Mouse (Mus musculus) mouse embryonic stem cell (cell line): Measurements from ENCODE around the gene Elf1.

Source experiments
- in situ Hi-C, 2 experiments: fragments of 300-500 bp; cut with MboI; formaldehyde crosslinking; loops; 1 replicate in 1 of 2; 3 replicates in 1 of 2; pipeline ENCODE4 v1.14.3; 2019 to 2020; ENCODE audit warnings: low sequenced_read_pairs in 2 of 2, low pct_unique_long_range_greater_than_20kb in 1 of 2, mixed read lengths in 1 of 2; ENCODE audit not compliant: unreplicated experiment in 1 of 2

The Elf1 gene

DNA sequence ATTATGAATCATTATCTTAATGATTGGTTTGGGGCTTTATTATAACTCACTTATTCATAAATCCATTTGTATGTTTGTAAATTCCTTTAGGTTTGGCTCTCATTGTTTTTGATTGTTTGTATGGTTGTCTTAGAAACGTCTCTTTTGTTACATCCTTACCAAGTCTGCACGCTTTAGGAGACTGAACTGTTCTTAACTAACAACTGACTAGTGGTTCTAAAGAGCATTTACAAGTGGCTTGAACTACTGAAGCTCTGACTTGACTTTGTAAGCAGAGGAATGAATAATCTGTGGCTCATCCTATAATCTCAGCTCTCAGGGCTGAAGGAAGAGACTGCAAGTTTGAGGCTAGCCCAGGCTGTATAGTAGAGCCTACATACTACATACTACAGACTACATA, 110.6 kb downstream of the Elf1 start:
- in situ Hi-C loops = no loop called here

- in situ Hi-C loops = no loop called here
Measured at GRCm38 (mm10) chr14:79594069-79594468, 113.1 kb downstream of the Elf1 start.

DNA sequence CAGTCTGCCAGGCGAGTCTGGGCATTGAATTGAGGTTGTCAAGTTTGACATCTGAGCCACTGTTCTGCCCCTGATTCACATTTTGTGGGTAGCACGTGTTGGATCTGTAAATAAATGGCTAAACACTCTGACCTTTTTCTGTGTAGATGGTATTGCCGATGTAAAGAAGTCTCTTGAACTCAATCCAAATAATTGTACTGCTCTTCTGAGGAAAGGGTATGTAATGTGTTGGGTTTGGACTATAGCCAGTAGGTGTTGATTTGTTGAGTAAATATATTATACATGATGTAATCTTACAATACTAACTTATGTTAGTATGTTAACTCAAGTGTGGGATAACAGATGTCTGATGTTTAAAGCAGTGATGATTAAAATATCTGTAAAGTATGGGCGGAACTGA, 115.6 kb downstream of the Elf1 start:
- in situ Hi-C loops = no loop called here

- in situ Hi-C loops = loop anchor here in 1 of 2 experiments (25.0 kb wide), 1 partner anchor 219 kb away; the partner anchor contains the start of genes Mtrf1 and Naa16
Measured at GRCm38 (mm10) chr14:79605881-79606280, 124.9 kb downstream of the Elf1 start.

DNA sequence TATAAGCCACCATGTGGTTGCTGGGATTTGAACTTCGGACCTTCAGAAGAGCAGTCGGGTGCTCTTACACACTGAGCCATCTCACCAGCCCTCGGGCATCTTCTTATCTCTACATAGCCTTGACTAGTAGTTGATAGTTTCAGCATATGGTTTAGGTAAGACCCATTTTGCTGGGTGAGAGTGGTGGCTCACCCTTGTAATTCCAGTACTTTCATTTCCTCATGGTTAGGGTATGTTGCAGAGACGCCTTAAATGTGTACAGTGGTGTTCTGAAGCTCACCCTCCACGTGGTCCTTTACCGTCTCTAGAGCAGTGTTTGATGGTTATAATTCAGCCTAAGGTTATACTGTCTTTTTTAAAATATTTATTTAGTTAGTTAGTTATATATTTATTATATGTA, 125.4 kb downstream of the Elf1 start:
- in situ Hi-C loops = loop anchor here in 1 of 2 experiments (25.0 kb wide), 1 partner anchor 219 kb away; the partner anchor contains the start of genes Mtrf1 and Naa16

DNA sequence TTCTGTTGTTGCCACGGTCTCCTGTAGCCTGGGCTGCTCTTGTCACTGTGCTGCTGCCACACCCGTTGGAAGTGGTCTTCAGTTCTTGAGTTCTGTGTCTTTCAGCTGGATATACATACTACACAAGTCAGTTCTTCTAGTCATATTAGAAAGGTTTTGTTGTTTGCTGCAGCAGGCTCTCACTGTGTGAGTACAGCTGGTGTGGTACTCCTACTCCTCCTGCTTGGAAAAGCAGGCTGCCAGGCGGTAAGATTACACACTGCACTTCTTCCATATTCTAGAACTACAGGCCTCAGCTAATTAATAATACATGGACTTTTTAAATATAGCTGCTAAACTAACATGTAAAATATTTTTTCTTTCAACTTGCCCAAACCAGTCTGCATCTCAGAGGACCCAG, 125.9 kb downstream of the Elf1 start:
- in situ Hi-C loops = loop anchor here in 1 of 2 experiments (25.0 kb wide), 1 partner anchor 220 kb away; the partner anchor contains the start of genes Mtrf1 and Naa16

DNA sequence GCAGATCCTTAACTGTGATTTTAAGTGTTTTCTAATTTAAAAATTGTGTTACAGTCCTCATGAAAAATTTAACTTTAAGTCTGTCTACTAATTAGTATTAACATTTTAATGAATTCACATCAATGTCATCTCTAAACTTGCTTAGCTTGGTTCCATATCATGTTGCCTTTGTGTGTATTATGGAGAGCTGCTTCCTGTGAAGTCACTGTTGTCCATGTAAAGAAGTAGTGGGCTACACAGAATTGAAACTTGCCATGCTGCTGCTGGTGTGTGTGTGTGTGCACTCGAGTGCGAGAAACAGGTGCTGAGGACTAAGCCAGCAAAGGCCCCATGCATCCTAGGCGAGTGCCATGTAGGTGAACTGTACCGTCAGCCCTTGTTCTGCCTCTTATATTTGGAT, 126.4 kb downstream of the Elf1 start:
- in situ Hi-C loops = loop anchor here in 1 of 2 experiments (25.0 kb wide), 1 partner anchor 220 kb away; the partner anchor contains the start of genes Mtrf1 and Naa16

- in situ Hi-C loops = loop anchor here in 1 of 2 experiments (25.0 kb wide), 1 partner anchor 221 kb away; the partner anchor contains the start of genes Mtrf1 and Naa16
Measured at GRCm38 (mm10) chr14:79608286-79608685, 127.3 kb downstream of the Elf1 start.

DNA sequence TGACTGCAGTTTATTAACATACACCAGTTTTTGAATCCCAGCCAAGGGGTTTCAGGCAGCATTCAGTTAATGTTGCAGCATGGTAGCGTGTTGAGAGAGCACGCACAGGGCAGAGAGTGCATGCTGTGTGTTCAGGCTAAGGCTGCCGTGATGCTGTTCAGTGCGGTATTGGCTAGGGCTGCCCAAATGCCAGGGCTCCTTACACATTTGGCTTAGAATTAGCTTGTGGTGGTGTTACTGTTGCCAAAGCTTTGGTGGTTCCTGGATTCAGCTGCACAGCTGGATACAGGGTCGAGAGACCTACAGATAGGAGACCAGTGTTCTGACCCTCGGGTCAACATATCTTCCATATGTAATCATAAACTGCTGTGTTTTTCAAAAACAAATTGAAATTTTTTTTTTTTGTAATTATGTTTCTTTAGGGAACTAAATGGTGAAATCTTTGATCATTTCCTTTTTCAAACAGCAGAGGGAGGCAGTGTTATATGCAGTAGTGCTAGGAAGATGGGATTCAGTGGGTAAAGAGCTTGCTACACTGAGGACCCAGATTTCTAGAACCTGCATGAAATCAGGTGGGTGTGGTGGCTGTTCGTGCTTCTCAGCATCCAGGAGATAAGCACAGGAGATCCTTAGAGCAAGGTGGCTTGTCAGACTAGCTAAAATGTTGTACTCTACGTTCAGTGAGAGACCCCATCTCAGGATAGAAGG, 136.3 kb downstream of the Elf1 start:
- in situ Hi-C loops = loop anchor here in 1 of 2 experiments (25.0 kb wide), 1 partner anchor 230 kb away; the partner anchor contains the start of genes Mtrf1 and Naa16

DNA sequence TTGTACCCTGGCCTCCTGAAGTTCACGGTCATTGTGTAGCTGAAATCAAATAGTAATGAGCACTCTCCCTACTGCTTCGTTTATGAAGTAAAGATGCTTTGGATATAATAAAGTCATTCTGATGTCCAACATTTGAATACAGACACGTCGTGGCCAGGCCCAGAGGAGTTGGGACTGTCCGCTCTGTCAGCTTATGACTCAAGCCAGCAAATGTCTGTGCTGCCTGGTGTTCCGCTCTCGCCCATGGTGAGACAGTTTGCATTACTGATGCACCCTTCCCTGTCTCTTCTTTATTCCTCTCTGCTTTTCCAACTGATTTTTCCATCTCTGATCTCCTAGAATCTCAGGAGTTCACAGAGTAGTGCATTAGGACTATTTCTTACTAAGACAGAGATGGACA, 138.8 kb downstream of the Elf1 start:
- in situ Hi-C loops = loop anchor here in 1 of 2 experiments (25.0 kb wide), 1 partner anchor 233 kb away; the partner anchor contains the start of genes Mtrf1 and Naa16

DNA sequence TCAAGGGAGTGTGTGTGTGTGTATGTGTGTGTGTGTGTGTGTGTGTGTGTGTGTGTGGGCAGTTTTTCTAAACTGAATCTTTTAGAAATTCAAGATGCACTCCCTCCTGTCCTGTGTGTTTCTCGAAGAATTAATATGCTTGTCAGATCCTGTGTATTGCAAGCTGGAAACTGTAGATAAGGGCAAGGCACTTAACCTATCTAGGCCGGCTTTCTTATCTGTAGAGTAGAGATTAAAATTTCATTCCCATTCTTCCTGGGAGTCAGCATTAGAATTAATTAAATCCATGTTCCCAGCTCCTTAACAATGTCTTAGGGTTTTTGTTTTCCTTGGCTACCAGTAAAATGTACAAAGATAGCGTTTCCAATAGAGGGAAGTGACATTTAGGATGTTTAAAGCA, 140.1 kb downstream of the Elf1 start:
- in situ Hi-C loops = loop anchor here in 1 of 2 experiments (25.0 kb wide), 1 partner anchor 234 kb away; the partner anchor contains the start of genes Mtrf1 and Naa16
